Mouse (Mus musculus) adrenal gland, postnatal 14 days (tissue): Measurements from ENCODE around the gene Fxyd3. TPM values are rescaled to one million over a fixed set of nuclear protein-coding genes. Genes with fewer than 3 reads are reported as not detected.
A peak's percentile ranks its signal among the peaks of the same experiment; 100 is the strongest.

Source experiments
- DNase-seq: peaks from one replicate; pipeline ENCODE4 v3.0.0; 2021; ENCODE audit warnings: mixed read lengths
- total RNA-seq: library from RNA; stranded (reverse); gene quantifications from 2 replicates; pipeline ENCODE4 v1.2.3, GENCODE M21; 2021

The Fxyd3 gene
- total RNA-seq, 1 experiment from 2014 or later: 5.6 TPM

GRCm38 (mm10) chr7:31098697-31099611, 22.4 kb upstream of the Fxyd3 start:
- DNase-seq: peak; percentile 77

GRCm38 (mm10) chr7:31097583-31098248, 21.2 kb upstream of the Fxyd3 start:
- DNase-seq: peak; percentile 95

- no peak for DNase-seq
Measured at GRCm38 (mm10) chr7:31096892-31097564, 20.5 kb upstream of the Fxyd3 start.

- DNase-seq: no peak
Measured at GRCm38 (mm10) chr7:31094774-31095501, 18.4 kb upstream of the Fxyd3 start.

GRCm38 (mm10) chr7:31089721-31090120, 13.2 kb upstream of the Fxyd3 start:
- DNase-seq: no peak

- DNase-seq: peak; percentile 53
Measured at GRCm38 (mm10) chr7:31088206-31088605, 11.7 kb upstream of the Fxyd3 start.

GRCm38 (mm10) chr7:31087262-31087661, 10.8 kb upstream of the Fxyd3 start:
- no peak for DNase-seq

- no peak for DNase-seq
Measured at GRCm38 (mm10) chr7:31086175-31086755, 9.8 kb upstream of the Fxyd3 start.

- peak; percentile 39 for DNase-seq
Measured at GRCm38 (mm10) chr7:31085171-31085570, 8.7 kb upstream of the Fxyd3 start.

GRCm38 (mm10) chr7:31084140-31084539, 7.6 kb upstream of the Fxyd3 start:
- no peak for DNase-seq

- DNase-seq: peak; percentile 72
Measured at GRCm38 (mm10) chr7:31082831-31083588, 6.5 kb upstream of the Fxyd3 start.

GRCm38 (mm10) chr7:31082106-31082505, 5.6 kb upstream of the Fxyd3 start:
- DNase-seq: no peak

- DNase-seq: no peak
Measured at GRCm38 (mm10) chr7:31081106-31081505, 4.6 kb upstream of the Fxyd3 start.

GRCm38 (mm10) chr7:31080611-31081010, 4.1 kb upstream of the Fxyd3 start:
- DNase-seq: no peak

- no peak for DNase-seq
Measured at GRCm38 (mm10) chr7:31079670-31080069, 3.2 kb upstream of the Fxyd3 start.

- DNase-seq: peak; percentile 61
Measured at GRCm38 (mm10) chr7:31077885-31078445, 1.5 kb upstream of the Fxyd3 start.

GRCm38 (mm10) chr7:31077470-31077869, 966 bp upstream of the Fxyd3 start:
- no peak for DNase-seq

GRCm38 (mm10) chr7:31074713-31075069, 1.8 kb downstream of the Fxyd3 start:
- DNase-seq: no peak

GRCm38 (mm10) chr7:31074061-31074712, 2.3 kb downstream of the Fxyd3 start:
- DNase-seq: no peak

GRCm38 (mm10) chr7:31073546-31073945, 3.0 kb downstream of the Fxyd3 start:
- no peak for DNase-seq
